Mouse (Mus musculus) embryonic facial prominence, embryonic 11.5 days (tissue): ENCODE results near the gene Eed. TPM values are rescaled to one million over a fixed set of nuclear protein-coding genes. Genes with fewer than 3 reads are reported as not detected.

Experiments
- ATAC-seq: fragments of 200-750 bp; cut with Nextera tagmentation; replicated peaks from 2 replicates; pipeline ENCODE4 v1.8.0; 2017; ENCODE audit warnings: low read depth; ENCODE audit not compliant: insufficient number of reproducible peaks, low FRiP score, low TSS enrichment
- DNase-seq: peaks from one replicate; pipeline ENCODE4 v3.0.0-alpha.2; 2015; ENCODE audit warnings: low spot score
- H3K27ac ChIP-seq: fragments of 300-500 bp; sonication (generic); replicated peaks from 2 replicates; pipeline ENCODE4 v1.5.1; 2014; ENCODE audit warnings: mild to moderate bottlenecking, low read depth, low read length, control low read depth
- H3K27me3 ChIP-seq: fragments of 300-500 bp; sonication (generic); 2 replicates; pipeline ENCODE4 v1.6.1; 2014; ENCODE audit warnings: mild to moderate bottlenecking, low read length, moderate library complexity, mixed read lengths; ENCODE audit not compliant: control insufficient read depth, insufficient read depth
- H3K36me3 ChIP-seq: fragments of 300-500 bp; sonication (generic); replicated peaks from 2 replicates; pipeline ENCODE4 v1.6.1; 2014; ENCODE audit warnings: low read depth, mild to moderate bottlenecking, low read length, moderate library complexity, mixed read lengths; ENCODE audit not compliant: control insufficient read depth, insufficient read depth
- H3K4me1 ChIP-seq: fragments of 300-500 bp; sonication (generic); 2 replicates; pipeline ENCODE4 v1.6.1; 2014; ENCODE audit warnings: low read length, mixed read lengths; ENCODE audit not compliant: control insufficient read depth, insufficient read depth
- H3K4me2 ChIP-seq: fragments of 300-500 bp; sonication (generic); 2 replicates; pipeline ENCODE4 v1.6.1; 2014; ENCODE audit warnings: low read depth, mild to moderate bottlenecking, control low read depth, low read length, moderate library complexity
- H3K4me3 ChIP-seq: fragments of 300-500 bp; sonication (generic); 2 replicates; pipeline ENCODE4 v1.5.1; 2014; ENCODE audit warnings: low read depth, low read length, control low read depth
- H3K9ac ChIP-seq: fragments of 300-500 bp; sonication (generic); replicated peaks from 2 replicates; pipeline ENCODE4 v1.6.1; 2014; ENCODE audit warnings: mild to moderate bottlenecking, control low read depth, low read length
- H3K9me3 ChIP-seq: fragments of 300-500 bp; sonication (generic); replicated peaks from 2 replicates; pipeline ENCODE4 v1.6.1; 2016; ENCODE audit warnings: mild to moderate bottlenecking, low read length, inconsistent platforms, mixed read lengths; ENCODE audit not compliant: control insufficient read depth
- WGBS: fragments of 180-500 bp; shearing (Covaris S2); extraction: QIAGEN DNeasy Blood & Tissue Kit; methylation state at CpG from one replicate; pipeline ENCODE4 v1.1.7; 2014; 5-methylcytosine and 5-hydroxymethylcytosine counted together
- polyA plus RNA-seq: library from polyadenylated mRNA; unstranded; fragments of >200 nt; fragmentation: Nextera tagmentation; extraction: Ambion mirVana; gene quantifications from 2 replicates; pipeline ENCODE4 v1.2.1, GENCODE M21; 2014

Eed gene
- polyA plus RNA-seq, 1 experiment from 2014 or later = 100 TPM

- no peak for ATAC-seq
- WGBS = 94% methylated on average over 7 of the region's 7 CpGs
These were observed 4.0 kb downstream of the Eed start for GRCm38 (mm10) chr7:89976796-89977195.

GRCm38 (mm10) chr7:89975571-89975970 is 5.2 kb downstream of the Eed start:
- Histone ChIP-seq H3K36me3 (peaks cover 3% of the 10 kb centered on the region), H3K9me3 (no peaks in the 10 kb centered on the region), H3K27ac (no peak overlapping the region), H3K27me3 (no peaks in the 10 kb centered on the region), H3K4me1 (no peaks in the 10 kb centered on the region), H3K4me2 (no peak overlapping the region), H3K4me3 (no peak overlapping the region), H3K9ac (no peak overlapping the region)
- 82% methylated on average over 1 of the region's 1 CpGs for whole genome bisulfite sequencing
- DNase-seq (no peak), ATAC-seq (no peak)

More at GRCm38 (mm10) chr7:89976796-89977195, 4.0 kb downstream of the Eed start:
- H3K4me1 ChIP-seq = no peaks in the 10 kb centered on the region
- no peaks in the 10 kb centered on the region for H3K9me3 ChIP-seq
- H3K4me2 ChIP-seq = no peak overlapping the region
- no peak for DNase-seq
- H3K27me3 ChIP-seq = no peaks in the 10 kb centered on the region
- no peak overlapping the region for H3K9ac ChIP-seq
- peaks cover 3% of the 10 kb centered on the region for H3K36me3 ChIP-seq
- no peak overlapping the region for H3K27ac ChIP-seq
- H3K4me3 ChIP-seq = no peak overlapping the region

GRCm38 (mm10) chr7:89967235-89967634 is 13.5 kb downstream of the Eed start:
- no peak overlapping the region for H3K4me3 ChIP-seq
- H3K36me3 ChIP-seq = peaks cover 2% of the 10 kb centered on the region
- no peaks in the 10 kb centered on the region for H3K27me3 ChIP-seq
- H3K9me3 ChIP-seq = no peaks in the 10 kb centered on the region
- WGBS = 90% methylated on average over 2 of the region's 2 CpGs
- ATAC-seq (no peak), DNase-seq (no peak)
- H3K4me1 ChIP-seq = no peaks in the 10 kb centered on the region
- H3K9ac ChIP-seq = no peak overlapping the region
- no peak overlapping the region for H3K4me2 ChIP-seq
- no peak overlapping the region for H3K27ac ChIP-seq

- H3K27me3 ChIP-seq = no peaks in the 10 kb centered on the region
- ATAC-seq (no peak), DNase-seq (no peak)
- 87% methylated on average over 1 of the region's 1 CpGs for WGBS
- no peaks in the 10 kb centered on the region for H3K4me1 ChIP-seq
- no peak overlapping the region for H3K4me2 ChIP-seq
- no peaks in the 10 kb centered on the region for H3K9me3 ChIP-seq
- no peak overlapping the region for H3K9ac ChIP-seq
- H3K27ac ChIP-seq = no peak overlapping the region
- peaks cover 2% of the 10 kb centered on the region; the same call in 1 of the 2 replicates for H3K36me3 ChIP-seq
- H3K4me3 ChIP-seq = no peak overlapping the region
These were observed 14.0 kb downstream of the Eed start for GRCm38 (mm10) chr7:89966771-89967170.

GRCm38 (mm10) chr7:89963135-89963534 is 17.6 kb downstream of the Eed start:
- Histone ChIP-seq H3K9ac (no peak overlapping the region), H3K9me3 (no peaks in the 10 kb centered on the region), H3K4me1 (no peaks in the 10 kb centered on the region), H3K4me3 (no peak overlapping the region), H3K4me2 (no peak overlapping the region), H3K27me3 (no peaks in the 10 kb centered on the region), H3K27ac (no peak overlapping the region), H3K36me3 (peaks cover 5% of the 10 kb centered on the region; the same call in 1 of the 2 replicates)
- ATAC-seq (no peak), DNase-seq (no peak)

GRCm38 (mm10) chr7:89957300-89957699 is 23.5 kb downstream of the Eed start:
- Histone ChIP-seq H3K9me3 (no peaks in the 10 kb centered on the region), H3K4me2 (no peak overlapping the region), H3K27ac (no peak overlapping the region), H3K4me3 (no peak overlapping the region), H3K27me3 (no peaks in the 10 kb centered on the region), H3K9ac (no peak overlapping the region), H3K4me1 (no peaks in the 10 kb centered on the region), H3K36me3 (peaks cover 3% of the 10 kb centered on the region; the same call in 1 of the 2 replicates)
- DNase-seq (no peak), ATAC-seq (no peak)
- WGBS = 52% methylated on average over 5 of the region's 5 CpGs

GRCm38 (mm10) chr7:89954261-89954660 is 26.5 kb downstream of the Eed start:
- DNase-seq (no peak), ATAC-seq (no peak)
- Histone ChIP-seq H3K27ac (no peak overlapping the region), H3K9me3 (no peaks in the 10 kb centered on the region), H3K36me3 (no peaks in the 10 kb centered on the region; the same call in 1 of the 2 replicates), H3K4me1 (no peaks in the 10 kb centered on the region), H3K4me3 (no peak overlapping the region), H3K27me3 (no peaks in the 10 kb centered on the region), H3K4me2 (no peak overlapping the region), H3K9ac (no peak overlapping the region)
- 87% methylated on average over 5 of the region's 5 CpGs for WGBS

GRCm38 (mm10) chr7:89949403-89949802 is 31.4 kb downstream of the Eed start:
- ATAC-seq (no peak), DNase-seq (no peak)
- Histone ChIP-seq H3K27me3 (no peaks in the 10 kb centered on the region), H3K4me1 (no peaks in the 10 kb centered on the region), H3K27ac (no peak overlapping the region), H3K4me2 (no peak overlapping the region), H3K9me3 (no peaks in the 10 kb centered on the region), H3K9ac (no peak overlapping the region), H3K36me3 (no peaks in the 10 kb centered on the region; the same call in 1 of the 2 replicates), H3K4me3 (no peak overlapping the region)
- WGBS = 70% methylated on average over 4 of the region's 4 CpGs
